In the genomic region with DNA sequence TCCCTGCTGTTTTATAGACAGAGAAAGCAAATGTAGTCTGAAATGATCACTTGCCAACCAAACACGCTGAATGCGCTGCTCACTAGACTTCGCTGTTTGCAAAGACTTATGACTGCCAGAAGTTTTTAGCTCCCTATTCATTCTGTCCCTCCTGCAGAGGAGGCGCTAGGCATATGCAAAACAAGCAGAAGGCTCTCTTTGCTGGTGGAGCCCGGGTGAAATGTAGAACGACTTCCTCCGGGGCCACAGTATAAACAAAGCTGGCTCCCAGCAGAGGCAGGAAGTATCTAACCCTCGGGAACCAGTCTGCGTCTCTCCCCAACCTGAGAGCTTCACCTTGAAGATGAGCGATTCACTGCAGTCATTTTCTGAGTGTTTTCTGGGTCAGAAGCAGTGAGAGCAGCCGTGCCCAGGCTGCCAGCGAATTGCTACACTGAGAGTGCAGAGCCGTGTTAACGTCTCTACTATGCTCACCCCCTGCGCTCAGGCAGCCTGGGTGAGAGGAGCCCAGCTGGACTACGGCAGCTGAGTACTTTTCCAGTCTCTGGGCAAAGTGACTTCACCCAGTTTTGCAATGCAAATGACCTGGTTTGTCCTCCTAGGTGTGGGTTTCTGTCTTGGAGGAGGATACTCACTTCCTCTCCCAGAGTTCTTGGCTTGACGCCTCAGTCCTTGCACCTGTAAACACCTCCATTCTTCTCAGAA, we compare ENCODE assay signal across 7 mouse cellular contexts. TPM values are rescaled to one million over a fixed set of nuclear protein-coding genes. Genes with fewer than 3 reads are reported as not detected.
DNase-seq lines count a peak whose midpoint lies in the region; ATAC-seq and TF ChIP-seq lines count a peak whose summit lies in the region.

No protein-coding gene starts in this region.

- peak overlapping the region; percentile 51 for H3K4me3 ChIP-seq in embryonic facial prominence, embryonic 10.5 days
- H3K4me3 ChIP-seq in hindbrain, embryonic 11.5 days (ENCODE audit: low read depth, low read length): 0 out of 2 replicates have a peak overlapping the region, but pooled peaks have one; percentile 1
- peak overlapping the region; percentile 36 for H3K4me3 ChIP-seq in small intestine, adult 2 months (ENCODE audit: low read depth, low read length)

- H3K36me3 ChIP-seq in embryonic facial prominence, embryonic 10.5 days (replicated peaks): no peaks in the 10 kb centered on the region
- H3K36me3 ChIP-seq in hindbrain, embryonic 11.5 days (ENCODE audit: control insufficient read depth, insufficient read depth, low read length): no peaks in the 10 kb centered on the region
- no peaks in the 10 kb centered on the region for H3K36me3 ChIP-seq in small intestine, adult 2 months (ENCODE audit: control insufficient read depth, insufficient read depth, low read length)

- peak; percentile 31 to 48 for DNase-seq in CD8-positive naive resting alpha-beta T cell, adult 2 months (ENCODE audit: low read depth in 2 of 2, low spot score in 2 of 2)
- DNase-seq in NIH3T3 (ENCODE audit: low read depth): peak; percentile 17
- DNase-seq in embryonic facial prominence, embryonic 10.5 days (ENCODE audit: low spot score): peak; percentile 32
- DNase-seq in hindbrain, embryonic 11.5 days (ENCODE audit: low spot score): peak; percentile 37
- DNase-seq in layer of hippocampus, postnatal 14 days (ENCODE audit: low spot score in 2 of 2): peak; percentile 41 to 46

- H3K9ac ChIP-seq in hindbrain, embryonic 11.5 days (ENCODE audit: low read depth, low read length): no peak overlapping the region

- H3K4me1 ChIP-seq in embryonic facial prominence, embryonic 10.5 days: peaks cover 9% of the 10 kb centered on the region
- no peaks in the 10 kb centered on the region for H3K4me1 ChIP-seq in hindbrain, embryonic 11.5 days (replicated peaks; ENCODE audit: control insufficient read depth, insufficient read depth, low read length)
- peaks cover 3% of the 10 kb centered on the region for H3K4me1 ChIP-seq in small intestine, adult 2 months (ENCODE audit: control insufficient read depth, insufficient read depth, insufficient read length, low read length)

- no peaks in the 10 kb centered on the region for H3K9me3 ChIP-seq in embryonic facial prominence, embryonic 10.5 days
- no peaks in the 10 kb centered on the region for H3K9me3 ChIP-seq in hindbrain, embryonic 11.5 days (ENCODE audit: control insufficient read depth, low read length)

- TF ChIP-seq CTCF in small intestine, adult 2 months (IDR thresholded peaks at IDR 0.05; ENCODE audit: extremely low read depth, insufficient read length, insufficient replicate concordance, low read depth, low read length): no peak

- TF ChIP-seq POLR2A in small intestine, adult 2 months (IDR thresholded peaks at IDR 0.05; ENCODE audit: low read depth, low read length): no peak

- H3K27me3 ChIP-seq in embryonic facial prominence, embryonic 10.5 days (replicated peaks; ENCODE audit: low read depth, poor library complexity, severe bottlenecking): no peaks in the 10 kb centered on the region
- H3K27me3 ChIP-seq in hindbrain, embryonic 11.5 days (ENCODE audit: control insufficient read depth, insufficient read depth, low read length): no peaks in the 10 kb centered on the region
- no peaks in the 10 kb centered on the region for H3K27me3 ChIP-seq in small intestine, adult 2 months (ENCODE audit: control insufficient read depth, insufficient read depth, low read length)

- WGBS in embryonic facial prominence, embryonic 10.5 days: 5% methylated on average over 17 of the region's 17 CpGs
- 4% methylated on average over 17 of the region's 17 CpGs for WGBS in hindbrain, embryonic 11.5 days
- WGBS in small intestine, adult 2 months: 6% methylated on average over 17 of the region's 17 CpGs

- ATAC-seq in hindbrain, embryonic 11.5 days (ENCODE audit: low FRiP score): no peak
- peak; percentile 37; the same call in 1 of the 2 replicates for ATAC-seq in megakaryocyte progenitor cell, adult 5-6 weeks (replicated peaks; ENCODE audit: poor library complexity)

- H3K27ac ChIP-seq in embryonic facial prominence, embryonic 10.5 days (replicated peaks): peak overlapping the region; percentile 51; the same call in 1 of the 2 replicates
- H3K27ac ChIP-seq in hindbrain, embryonic 11.5 days (ENCODE audit: low read depth, low read length): no peak overlapping the region
- no peak overlapping the region for H3K27ac ChIP-seq in small intestine, adult 2 months (ENCODE audit: insufficient read depth, low read depth, low read length)

- peak overlapping the region; percentile 23 for H3K4me2 ChIP-seq in hindbrain, embryonic 11.5 days (replicated peaks; ENCODE audit: low read depth, low read length)

RNA-seq across cellular contexts. Expression of a gene that starts 15.4 kb away (rescaled TPM):
- 4.5 and 5.0 TPM in 2 replicates for polyA plus RNA-seq in embryonic facial prominence, embryonic 10.5 days (2016; fragmentation: Nextera tagmentation; extraction: Ambion mirVana)
- polyA plus RNA-seq in hindbrain, embryonic 11.5 days (2014; fragmentation: Nextera tagmentation; extraction: Ambion mirVana): 3.6 and 3.9 TPM in 2 replicates
- 10 to 100 TPM; 86.2 to 86.6 TPM for total RNA-seq in layer of hippocampus, postnatal 14 days (2021)
- 2.2 and 2.3 TPM in 2 replicates for total RNA-seq in megakaryocyte progenitor cell, adult 5-6 weeks (2015)
- 2.4 and 4.3 TPM in 2 replicates for total RNA-seq in megakaryocyte progenitor cell, adult 5-6 weeks (2017)
- polyA plus RNA-seq in small intestine, adult 2 months (2012; rRNA removed): 0.60 TPM in 2 replicates

Comparison
In these comparisons a context has a peak if more than half of its experiments do, and no peak if none do; other contexts are left out.
1. H3K4me3 ChIP-seq: peak in every context shown above with its lines; median percentile 51 in embryonic facial prominence, embryonic 10.5 days; 36 in small intestine, adult 2 months; 1 in hindbrain, embryonic 11.5 days.